Mouse (Mus musculus): ENCODE measurements around the gene Pop4.

GRCm38 (mm10) chr7:38214473-38215214, 56.6 kb downstream of the Pop4 start:
- no peak for TF ChIP-seq CTCF (IDR thresholded peaks at IDR 0.05)
- TF ChIP-seq EP300 (IDR thresholded peaks at IDR 0.05), result no peak
